Mouse (Mus musculus) small intestine, adult 2 months (tissue): ENCODE measurements around the gene Camta1.

Source experiments
- CTCF ChIP-seq: fragments of 200-500 bp; IDR thresholded peaks from 2 replicates; pipeline ENCODE4 v1.5.1; 2012; ENCODE audit warnings: low read depth, mild to moderate bottlenecking, control low read depth, inconsistent platforms, low read length, moderate library complexity, mixed read lengths; ENCODE audit not compliant: insufficient replicate concordance, insufficient read length; ENCODE audit errors: extremely low read depth
- POLR2A ChIP-seq: fragments of 200-500 bp; IDR thresholded peaks from 2 replicates; pipeline ENCODE4 v1.6.1; 2012; ENCODE audit warnings: low read depth, mild to moderate bottlenecking, control low read depth, inconsistent platforms, low read length, moderate library complexity

DNA sequence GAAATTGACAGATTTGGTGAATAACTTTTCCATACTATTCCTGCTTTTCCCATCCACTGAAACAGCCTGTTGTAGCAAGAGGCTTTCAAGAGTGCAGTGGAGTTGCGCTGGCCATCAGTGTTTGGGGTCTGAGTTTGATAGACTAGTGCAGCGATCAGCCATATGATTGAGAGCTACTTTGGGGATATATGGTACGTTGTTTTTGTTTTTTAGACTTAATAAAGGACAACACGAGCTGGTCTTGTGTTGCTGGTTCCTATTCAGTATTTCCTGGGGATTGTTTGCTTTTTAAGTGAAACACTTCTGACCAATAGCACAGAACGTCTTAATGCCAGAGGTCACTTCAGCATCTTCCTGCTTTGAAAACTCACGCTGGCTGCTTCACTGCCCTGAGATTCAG is 993.5 kb downstream of the Camta1 start:
- TF ChIP-seq CTCF (no peak), POLR2A (no peak)
